Mouse (Mus musculus): Measurements from ENCODE around the gene Usp3.

DNA sequence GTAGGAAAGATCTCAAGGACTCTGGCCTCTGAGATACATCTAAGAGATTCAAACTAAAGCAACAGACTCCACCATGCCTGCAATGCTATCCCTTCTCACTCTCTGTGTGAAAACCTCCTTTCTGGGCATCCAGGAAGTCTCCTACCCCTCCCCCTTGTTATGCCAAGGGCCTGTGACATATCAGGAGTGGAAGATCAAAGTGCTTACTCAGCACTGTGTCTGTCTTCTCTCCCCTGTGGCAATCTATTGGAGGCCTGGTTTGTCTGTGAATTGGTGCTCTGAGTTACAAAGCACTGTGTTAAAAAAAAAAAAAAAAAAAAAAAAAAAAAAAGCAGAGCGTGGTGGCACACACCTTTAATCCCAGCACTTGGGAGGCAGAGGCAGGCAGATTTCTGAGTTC lies 30.7 kb upstream of the Usp3 start:
- TF ChIP-seq GATA1 (IDR thresholded peaks at IDR 0.05; ENCODE audit: borderline replicate concordance, low read length): no peak
- TF ChIP-seq FLI1 (IDR thresholded peaks at IDR 0.05; ENCODE audit: low read length): no peak

Data from megakaryocyte, embryonic 14.5 days (primary cell).